Mouse (Mus musculus): ENCODE results near the gene Ccdc124.
A peak's percentile ranks its signal among the peaks of the same experiment; 100 is the strongest.

Ccdc124 gene

DNA sequence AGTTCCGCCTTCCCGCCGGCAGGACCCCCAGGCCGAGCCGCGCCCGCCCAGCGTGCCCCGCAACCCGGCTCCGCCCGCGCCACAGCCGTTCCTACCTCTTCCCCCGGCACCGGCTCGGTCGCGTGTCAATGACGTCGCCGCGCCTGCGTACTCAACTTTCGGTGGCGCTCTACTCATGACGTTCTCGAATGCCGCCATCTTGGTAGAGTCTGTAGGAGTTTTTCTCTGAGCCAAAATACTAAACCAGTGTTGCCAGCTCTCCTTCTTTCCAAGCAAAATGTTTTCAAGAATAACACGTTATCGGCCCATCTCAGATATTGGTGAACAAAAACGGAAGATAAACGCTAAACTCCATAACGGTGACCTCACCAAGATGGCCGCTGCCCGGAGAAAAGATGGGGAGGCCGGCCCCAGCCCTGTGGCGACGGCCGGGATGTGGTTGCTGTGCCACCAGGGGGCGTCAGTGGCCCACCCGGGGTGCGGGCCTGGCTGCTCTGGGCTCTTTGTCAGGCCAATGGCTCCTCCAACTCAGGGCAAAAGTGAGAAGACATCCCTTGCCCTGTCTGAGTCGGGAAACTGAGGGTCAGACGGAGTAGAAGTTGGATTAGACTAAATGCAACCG, at the start of gene Ccdc124:
Gene Ccdc124 (minus strand): TSS at position 572 of the 622 bp plus-strand sequence.
- peak; percentile 97 for DNase-seq (ENCODE audit: low read depth, low spot score)

DNA sequence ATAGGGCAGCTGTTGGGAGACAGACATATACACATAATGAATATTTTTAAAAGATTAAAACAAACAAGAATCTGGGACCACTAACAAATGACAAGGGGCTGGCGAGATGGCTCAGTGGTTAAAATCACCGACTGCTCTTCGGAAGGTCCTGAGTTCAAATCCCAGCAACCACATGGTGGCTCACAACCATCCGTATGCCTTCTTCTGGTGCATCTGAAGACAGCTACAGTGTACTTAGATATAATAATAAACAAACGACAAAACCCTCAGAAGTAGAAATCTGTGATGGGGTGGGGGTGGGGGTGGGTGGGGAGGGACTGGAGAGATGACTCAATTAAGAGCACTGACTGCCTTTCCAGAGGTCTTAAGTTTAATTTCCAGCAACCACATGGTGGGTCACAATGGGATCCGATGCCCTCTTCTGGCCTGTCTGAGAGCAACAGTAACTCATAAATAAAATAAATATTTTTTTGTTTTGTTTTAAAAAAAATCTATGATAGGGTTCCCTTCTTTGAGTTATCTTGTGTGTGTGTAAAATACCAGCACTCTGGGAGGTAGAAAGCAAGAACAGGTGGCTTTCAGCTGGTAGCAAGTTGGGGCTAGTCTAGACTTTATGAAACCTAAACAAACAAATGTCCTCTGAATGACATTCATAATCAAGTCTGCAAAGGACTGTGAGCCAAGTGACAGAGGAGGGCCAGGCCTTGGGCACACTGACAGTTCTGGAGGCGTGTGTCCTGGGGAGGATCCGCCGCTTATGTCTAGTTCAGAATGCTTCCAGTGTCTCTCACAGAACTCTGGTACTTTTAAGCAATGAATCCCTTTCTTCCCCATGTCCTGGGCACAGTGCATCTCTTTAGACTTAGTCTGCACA, 46.6 kb upstream of the Ccdc124 start:
- no peak for DNase-seq (ENCODE audit: low read depth, low spot score)

DNA sequence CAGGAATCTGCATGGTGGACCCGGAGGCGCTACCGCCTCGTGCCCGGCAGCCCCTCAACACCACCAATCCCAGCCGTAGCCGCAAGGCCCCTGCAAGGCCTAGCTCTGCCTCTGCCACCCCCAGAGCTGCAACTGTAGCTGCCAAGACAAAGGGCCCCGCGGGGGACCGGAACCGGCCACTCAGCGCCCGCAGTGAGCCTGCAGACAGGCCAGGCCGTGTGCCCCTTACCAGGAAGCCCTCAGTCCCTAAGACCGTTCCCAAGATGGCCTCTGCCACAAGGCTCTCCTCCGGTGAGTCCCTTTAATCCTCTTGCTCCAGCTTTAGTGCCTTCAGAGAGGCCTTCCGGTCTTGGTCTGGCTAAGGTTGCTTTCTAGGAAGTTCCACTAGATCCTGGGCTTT, 41.0 kb upstream of the Ccdc124 start:
- peak; percentile 46 for DNase-seq (ENCODE audit: low read depth, low spot score)

DNA sequence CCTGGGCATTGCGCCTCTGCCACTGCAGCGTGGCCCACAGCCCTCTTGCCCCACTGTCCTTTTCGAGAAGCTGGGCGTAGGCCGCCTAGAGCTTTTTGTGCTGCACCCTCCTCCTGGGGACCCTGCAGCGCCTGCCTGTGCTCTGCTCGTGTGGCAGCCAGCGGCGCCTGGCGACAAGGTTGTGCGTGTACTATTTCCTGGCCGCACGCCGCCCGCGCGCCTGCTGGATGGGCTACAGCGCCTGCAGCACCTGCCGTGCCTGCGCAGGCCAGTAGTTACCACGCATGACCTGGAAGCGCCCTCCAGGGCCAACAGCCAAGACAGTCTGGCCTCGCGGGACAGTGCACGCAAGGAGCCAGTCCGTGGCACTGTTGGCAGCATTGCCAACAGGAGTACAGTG, 39.8 kb upstream of the Ccdc124 start:
- DNase-seq (ENCODE audit: low read depth, low spot score): peak; percentile 61

DNA sequence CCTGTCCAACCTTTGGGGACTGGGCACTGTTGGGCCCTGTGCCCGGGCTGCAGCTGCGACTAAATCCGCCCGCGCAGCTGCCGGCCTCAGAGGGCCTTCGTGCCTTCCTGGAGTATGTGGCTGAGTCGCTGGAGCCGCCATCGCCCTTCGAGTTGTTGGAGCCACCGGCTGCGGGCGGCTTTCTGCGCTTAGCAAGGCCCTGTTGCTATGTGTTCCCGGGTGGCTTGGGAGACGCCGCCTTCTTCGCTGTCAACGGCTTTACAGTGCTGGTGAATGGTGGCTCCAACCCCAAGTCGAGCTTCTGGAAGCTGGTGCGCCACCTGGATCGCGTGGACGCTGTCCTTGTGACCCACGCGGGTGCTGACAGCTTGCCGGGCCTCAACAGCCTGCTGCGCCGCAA, 39.2 kb upstream of the Ccdc124 start:
- DNase-seq (ENCODE audit: low read depth, low spot score): peak; percentile 58

DNA sequence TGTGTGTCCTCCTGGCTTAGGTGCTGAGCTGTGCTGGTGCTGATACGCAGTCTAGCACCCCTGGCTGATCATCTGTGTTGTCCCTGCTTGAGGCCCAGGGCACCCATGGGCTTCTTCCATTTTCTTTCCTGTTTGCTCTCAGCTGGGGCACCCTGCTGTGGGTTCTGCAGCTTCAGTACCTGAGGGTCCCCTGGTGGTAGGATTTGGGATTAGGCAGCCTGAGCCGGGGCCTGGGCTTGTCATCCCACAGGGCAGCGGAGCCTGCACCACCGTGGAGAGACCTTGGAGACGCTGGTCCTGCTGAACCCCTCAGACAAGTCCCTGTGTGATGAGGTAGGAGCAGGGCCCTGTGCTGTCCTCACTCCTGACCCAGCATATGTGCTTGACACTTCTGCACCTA, 37.9 kb upstream of the Ccdc124 start:
- DNase-seq (ENCODE audit: low read depth, low spot score): peak; percentile 84

DNA sequence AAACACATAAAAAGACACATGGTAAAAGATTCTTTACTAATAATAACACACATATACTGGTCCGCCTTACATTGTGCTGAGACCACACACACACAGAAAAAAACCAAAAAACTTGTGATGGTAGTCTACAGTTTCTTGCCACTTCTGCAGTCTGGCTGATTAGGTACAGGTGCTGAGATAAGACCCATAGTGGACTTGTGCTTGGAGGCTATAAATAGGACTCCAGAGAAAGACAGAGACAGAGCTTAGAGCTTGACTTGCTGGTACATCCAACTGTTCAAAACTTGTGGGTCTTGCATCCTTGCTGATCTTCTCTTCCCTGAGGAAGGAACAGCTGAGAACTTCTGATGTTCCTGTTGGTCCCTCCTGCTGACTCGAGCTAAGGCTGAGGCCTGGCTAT, 33.8 kb upstream of the Ccdc124 start:
- no peak for DNase-seq (ENCODE audit: low read depth, low spot score)

DNA sequence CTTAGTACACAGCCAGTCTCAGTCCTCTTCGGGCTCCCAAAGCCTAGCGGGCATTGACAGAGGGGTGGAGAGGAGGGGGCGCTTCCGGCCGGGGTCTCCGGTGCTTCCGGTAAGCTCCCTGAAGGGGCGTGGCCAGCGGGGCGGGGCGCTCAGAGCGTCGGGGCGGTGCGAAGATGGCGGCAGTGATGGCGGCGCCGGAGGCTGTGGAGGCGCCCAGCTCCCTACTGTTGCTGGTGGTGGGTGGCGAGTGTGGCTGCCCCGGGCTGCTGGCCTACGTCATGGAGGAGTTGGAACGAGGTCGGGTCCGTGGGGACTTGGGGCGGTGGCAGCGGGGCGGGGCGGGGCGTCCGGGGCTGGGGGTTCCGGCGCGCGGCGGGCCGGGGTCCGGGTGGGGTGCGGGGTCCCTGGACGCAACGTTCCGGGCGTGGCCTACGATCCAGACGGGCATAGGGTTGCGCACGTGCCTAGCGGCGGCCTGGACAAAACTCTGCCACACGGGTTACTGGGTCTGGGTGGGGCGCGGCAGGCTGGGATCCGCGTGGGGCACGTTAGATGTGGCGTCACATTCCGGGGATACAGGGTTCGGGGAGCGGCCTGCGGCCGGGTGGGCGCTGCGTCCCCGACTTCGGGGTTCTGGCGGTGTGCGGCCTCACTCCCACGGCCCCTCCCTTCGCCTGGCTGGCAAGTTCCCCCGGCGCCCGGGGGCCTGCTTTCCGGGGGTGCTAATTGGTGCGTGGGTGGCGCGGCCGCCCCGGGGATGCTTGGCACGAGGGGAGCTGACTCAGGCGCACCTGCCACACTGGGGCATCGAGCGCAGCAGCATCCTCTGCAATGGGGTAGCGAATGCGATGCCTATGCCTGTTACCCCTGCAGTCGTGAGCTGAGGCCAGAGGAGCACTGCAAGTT, 32.3 kb upstream of the Ccdc124 start, which contains the start of gene Map1s:
Gene Map1s (plus strand): TSS at position 102 of the 906 bp plus-strand sequence.
- DNase-seq (ENCODE audit: low read depth, low spot score): peak; percentile 93

DNA sequence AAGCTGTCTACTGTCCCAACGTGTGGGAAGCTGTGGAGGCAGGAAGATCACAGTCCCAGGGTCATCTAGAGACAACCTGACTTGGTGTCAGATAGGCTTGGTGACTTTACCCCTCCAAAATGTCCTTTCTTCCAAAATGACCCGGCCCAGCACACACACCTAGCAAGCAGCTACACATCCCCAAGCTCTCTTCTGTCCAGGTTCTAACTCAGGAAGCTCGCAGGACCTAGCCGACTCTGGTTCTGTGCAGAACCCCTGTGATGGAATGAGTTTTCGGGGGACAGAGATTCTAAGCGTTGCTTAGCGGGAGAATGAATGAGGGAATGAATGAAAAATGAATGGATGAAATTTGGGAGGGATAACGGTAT, 31.7 kb upstream of the Ccdc124 start:
- DNase-seq (ENCODE audit: low read depth, low spot score): no peak

DNA sequence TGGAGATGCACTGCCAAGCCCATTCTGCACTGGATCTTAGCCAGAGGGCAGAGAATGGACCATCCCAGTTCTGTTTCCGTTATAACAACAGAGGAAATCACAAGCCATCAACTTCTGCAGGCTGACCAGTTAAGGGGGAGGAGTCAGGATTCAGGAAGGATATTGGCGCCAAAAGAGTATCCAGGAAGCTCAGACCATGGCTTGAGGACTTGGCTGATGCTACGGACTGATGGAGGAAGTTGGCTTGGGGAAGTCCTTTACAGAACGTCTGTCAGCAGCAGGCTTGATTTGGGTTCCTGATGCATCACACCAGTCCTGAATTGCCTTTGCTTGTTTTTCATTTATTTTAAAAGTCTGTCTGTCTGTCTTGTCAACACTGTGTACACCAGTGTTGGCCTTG, 30.8 kb upstream of the Ccdc124 start:
- peak; percentile 67 for DNase-seq (ENCODE audit: low read depth, low spot score)

DNA sequence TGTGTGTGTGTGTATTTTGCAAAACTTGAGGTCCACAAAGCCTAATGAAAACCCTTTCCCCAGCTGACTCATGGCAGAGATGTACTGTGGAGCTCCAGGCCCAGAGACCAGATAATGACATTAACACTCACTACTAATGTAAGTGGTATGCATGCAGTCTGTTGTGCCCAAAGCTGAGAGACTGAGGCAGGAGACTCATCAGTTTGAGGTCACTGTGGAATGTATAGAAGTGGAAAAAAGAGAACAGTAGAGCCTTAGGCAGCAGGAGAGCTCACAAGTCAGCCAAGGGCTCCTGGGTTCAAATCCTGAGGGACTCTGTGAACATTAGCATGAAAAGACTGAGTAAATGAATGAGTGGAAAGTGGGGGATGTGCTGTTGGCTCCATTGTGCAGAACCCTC, 29.8 kb upstream of the Ccdc124 start:
- DNase-seq (ENCODE audit: low read depth, low spot score): no peak

DNA sequence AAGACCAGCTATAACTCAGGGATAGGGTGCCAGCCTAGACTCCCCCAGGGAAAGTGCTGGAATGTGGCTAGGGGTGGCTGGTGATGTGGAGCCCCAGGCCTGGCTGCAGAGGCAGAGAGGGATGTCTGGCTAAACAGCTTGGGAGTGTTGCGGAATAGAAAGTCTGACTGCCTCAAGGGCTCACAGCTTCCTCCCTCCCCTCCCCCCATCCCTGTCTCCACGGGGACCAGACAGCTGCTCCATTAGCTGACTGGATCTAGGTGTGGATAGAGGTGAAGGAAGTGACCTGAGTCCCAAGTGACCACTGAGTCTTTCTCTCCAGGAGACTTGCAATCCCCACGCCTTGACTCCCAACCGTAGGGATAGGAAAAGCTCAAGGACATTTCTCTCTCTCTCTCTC, 29.4 kb upstream of the Ccdc124 start:
- DNase-seq (ENCODE audit: low read depth, low spot score): peak; percentile 34

DNA sequence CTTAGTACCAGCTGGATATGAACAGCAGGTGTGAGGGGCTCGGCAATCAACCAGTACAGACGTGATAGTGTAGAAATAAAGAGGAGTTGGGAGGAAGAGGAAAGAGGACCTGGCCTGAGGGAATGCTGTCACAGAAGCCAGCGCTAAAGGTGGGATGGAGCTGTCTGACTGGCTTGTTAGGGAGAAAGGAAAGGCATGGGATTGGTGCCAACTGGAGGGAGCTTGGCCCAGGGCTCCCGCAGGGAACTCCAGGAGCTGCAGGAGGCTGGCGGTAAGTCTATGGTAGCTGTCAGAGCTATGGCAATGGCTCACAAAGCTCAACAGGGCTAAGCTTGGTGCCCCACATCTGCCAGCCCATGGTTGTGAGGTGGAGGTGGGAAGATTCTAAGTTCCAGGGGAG, 28.5 kb upstream of the Ccdc124 start:
- peak; percentile 34 for DNase-seq (ENCODE audit: low read depth, low spot score)

DNA sequence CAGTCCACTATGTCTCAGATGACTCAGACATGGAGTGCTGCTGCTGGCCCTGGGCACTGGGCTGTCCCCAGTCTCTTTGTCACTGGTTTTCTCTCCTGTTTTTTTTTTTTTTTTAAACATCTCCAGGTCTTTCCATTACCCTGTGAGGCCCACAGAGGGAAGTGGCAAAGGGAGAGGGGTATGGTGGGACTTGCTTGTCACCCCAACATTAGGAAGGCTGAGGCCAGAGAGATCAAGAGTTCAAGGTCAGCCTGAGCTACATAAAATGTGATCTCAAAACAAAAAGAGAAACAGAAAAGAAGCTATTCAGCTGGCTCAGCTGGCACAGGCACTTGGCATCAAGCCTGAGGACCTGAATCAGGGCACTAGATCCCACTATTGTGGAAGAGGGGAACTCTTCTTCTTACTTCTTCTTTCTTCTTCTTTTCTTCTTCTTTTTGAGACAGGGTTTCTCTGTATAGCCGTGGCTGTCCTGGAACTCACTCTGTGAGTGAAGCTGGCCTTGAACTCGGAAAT, 27.2 kb upstream of the Ccdc124 start:
- DNase-seq (ENCODE audit: low read depth, low spot score): no peak

DNA sequence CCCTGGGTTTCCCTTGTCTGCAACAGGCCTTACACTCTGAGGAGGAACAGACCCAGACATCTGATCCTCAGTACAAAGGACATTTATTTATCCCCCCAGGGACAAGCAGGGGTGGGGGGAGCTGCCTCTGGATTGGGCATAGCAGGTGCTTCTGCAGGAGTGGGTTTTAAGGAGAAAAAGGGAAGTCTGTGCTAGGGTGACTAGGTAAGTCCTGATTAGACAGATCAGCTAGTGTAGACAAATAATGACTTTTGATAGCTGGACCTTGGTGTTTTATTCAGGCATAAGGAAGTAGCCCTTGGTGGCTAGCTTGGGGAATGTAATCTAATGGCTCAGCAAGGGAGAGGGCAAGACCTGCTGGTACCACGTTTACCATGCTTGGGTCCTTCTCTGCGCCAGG, 25.5 kb upstream of the Ccdc124 start:
- no peak for DNase-seq (ENCODE audit: low read depth, low spot score)

DNA sequence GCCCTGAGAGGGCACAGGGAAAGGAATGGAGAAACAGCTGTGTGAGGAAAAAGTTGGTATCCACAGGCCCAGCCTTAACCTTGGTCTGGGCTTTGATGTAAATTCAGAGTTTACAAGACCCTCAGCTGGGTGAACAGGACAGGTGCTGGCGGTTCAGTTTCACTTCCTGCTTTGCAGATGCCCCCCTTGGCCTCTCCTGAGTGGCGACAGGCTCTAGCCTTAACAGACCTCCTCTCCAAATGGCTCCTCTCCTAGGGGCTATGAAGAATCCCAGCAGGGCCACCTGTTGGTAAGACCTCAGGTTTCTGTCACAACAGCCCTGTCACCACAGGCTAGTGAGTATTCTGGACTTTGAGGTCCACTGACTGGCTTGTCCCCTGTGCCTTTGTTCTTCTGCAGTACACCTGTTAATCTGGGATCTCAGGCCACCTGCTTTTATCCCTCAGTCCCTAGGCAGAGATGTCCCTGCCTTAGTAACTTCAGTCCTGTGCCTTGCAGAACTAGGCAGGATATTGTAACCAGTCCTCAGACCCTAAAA, 25.0 kb upstream of the Ccdc124 start:
- no peak for DNase-seq (ENCODE audit: low read depth, low spot score)

DNA sequence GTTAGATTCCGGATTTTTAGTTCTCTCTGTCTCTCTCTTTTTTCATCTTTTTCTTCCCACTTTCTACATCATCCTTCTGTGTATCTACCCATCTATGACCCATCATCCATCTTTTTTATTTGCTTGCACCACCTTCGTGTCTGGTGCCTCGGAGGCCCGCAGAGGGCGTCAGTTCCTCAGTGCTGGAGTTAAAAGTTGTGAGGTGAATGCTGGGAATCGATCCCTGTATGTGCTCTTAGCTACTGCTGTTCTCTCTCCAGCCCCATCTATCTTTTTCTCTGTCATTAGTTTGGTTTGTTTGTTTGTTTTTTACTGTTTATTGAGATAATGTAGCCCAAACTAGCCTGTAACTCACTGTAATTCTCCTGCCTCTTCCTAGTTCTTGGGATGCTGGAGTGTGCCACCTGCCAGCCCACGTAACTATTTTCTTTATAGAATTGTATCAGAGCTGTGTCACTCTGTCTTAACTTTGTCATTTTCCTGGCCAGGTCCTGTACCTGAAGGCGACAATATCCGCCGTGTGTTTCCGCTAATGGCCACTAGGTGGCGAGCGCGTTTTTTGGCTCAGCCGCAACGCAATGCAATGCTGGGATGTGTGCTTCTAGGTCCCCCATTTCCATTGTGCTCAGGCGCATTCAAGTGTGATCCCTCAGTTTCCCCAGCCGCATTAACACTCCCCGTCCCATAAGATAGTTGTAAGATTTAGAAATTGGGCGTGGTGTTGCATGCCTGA, 24.1 kb upstream of the Ccdc124 start:
- peak; percentile 88 for DNase-seq (ENCODE audit: low read depth, low spot score)

DNA sequence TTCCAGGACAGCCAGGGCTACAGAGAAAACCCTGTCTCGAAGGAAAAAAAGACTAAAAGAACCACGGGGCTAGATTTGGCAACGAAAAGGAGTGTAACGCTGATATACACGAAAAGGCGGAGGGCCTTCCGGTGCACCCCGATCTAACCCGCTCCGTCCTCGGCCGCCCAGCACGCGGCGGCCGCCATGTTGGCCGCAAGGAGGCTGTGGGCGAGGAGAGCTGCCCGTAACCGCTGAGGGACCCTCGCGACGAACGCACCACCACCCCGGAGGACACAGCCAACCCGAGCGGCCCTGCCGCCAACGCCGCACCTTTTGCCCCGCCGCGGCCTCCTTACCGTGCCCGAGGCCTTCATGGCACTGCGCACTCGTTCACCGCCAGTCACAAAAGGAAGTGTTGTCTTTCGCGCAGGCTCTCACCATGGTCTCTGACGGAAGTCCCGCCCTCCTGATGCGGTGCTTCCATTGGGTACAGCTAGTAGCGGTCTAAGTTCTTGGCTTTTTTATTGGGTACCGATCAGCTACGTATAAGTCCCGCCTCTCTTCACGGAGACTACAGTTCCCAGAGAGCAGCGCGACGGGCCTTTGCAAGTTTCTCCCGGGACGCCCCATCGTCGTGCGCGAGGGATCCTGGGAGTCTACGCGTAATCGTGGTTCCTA, 23.4 kb upstream of the Ccdc124 start, which contains the start of gene Rpl18a:
Gene Rpl18a (minus strand): TSS at position 392 of the 660 bp plus-strand sequence.
- peak; percentile 99 for DNase-seq (ENCODE audit: low read depth, low spot score)

DNA sequence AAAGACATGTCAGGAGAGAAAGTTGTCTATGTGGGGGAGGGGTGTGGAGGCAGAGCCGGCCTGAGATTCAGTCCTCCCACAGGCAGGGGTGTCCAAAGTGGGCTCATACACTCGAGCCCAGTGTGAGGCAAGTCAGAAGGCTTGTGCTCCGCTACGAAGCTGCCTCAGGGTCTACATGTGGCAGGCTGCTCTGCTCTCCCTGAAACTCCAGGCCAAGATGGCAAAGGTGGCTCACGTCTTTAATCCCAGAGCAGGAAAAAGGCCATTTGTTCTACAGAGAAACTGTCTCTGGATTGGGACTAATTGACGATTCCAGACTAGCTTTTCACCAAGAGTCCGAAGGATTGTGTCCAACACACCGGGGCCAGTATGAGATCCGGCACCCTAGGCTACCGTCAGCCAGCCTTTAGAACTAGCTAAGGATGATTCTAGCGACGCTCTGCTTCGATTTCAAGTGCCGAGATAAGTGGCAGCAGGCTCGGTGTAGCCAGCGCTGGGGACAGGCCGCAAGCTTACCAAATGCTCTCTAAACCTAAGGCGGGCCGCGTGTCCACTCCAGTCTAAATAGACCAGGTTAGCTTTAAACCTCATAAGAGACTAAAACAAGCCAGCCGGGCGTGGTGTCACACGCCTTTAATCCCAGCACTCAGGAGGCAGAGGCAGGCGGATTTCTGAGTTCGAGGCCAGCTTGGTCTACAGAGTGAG, 22.7 kb upstream of the Ccdc124 start:
- DNase-seq (ENCODE audit: low read depth, low spot score): peak; percentile 60
